Mouse (Mus musculus): Measurements from ENCODE around the gene Ckap2. TPM values are rescaled to one million over a fixed set of nuclear protein-coding genes. Genes with fewer than 3 reads are reported as not detected.
A peak's percentile ranks its signal among the peaks of the same experiment; 100 is the strongest.
"Not testable (repeated sequence)": the region's sequence is repeated elsewhere in the genome, so short reads cannot be mapped to it uniquely, and the experiment has no call there.

Ckap2 gene
- total RNA-seq, 1 experiment from 2014 or later, result 2.8 TPM

DNA sequence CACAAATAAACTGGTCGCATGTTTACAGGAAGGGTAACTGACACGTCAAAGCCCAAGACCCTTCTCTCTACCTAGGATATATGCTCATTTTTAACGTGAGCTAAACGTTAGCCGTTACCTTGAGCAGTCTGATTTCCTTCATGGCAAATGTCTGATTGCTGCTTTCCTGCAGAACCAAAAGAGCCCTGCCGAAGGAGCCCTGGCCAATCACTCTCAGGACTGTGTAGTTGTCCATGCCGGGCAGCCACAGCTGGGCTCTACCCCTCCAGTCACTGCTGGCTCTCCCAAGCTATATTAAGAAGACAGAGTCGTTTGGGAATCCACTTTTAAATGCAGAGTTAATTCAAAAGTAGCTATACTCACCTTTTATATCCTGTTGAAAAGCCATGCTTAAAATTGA lies 23.4 kb downstream of the Ckap2 start:
- no peak for ATAC-seq (replicated peaks; ENCODE audit: insufficient number of reproducible peaks, low FRiP score, low TSS enrichment, poor library complexity, severe bottlenecking)

GRCm38 (mm10) chr8:22150345-22150663 lies 35.3 kb downstream of the Ckap2 start:
- no peak for ATAC-seq (replicated peaks; ENCODE audit: insufficient number of reproducible peaks, low FRiP score, low TSS enrichment, poor library complexity, severe bottlenecking)

GRCm38 (mm10) chr8:22149643-22150344 lies 35.8 kb downstream of the Ckap2 start:
- no peak for ATAC-seq (replicated peaks; ENCODE audit: insufficient number of reproducible peaks, low FRiP score, low TSS enrichment, poor library complexity, severe bottlenecking)

GRCm38 (mm10) chr8:22148367-22148740 lies 37.3 kb downstream of the Ckap2 start:
- no peak for ATAC-seq (replicated peaks; ENCODE audit: insufficient number of reproducible peaks, low FRiP score, low TSS enrichment, poor library complexity, severe bottlenecking)

DNA sequence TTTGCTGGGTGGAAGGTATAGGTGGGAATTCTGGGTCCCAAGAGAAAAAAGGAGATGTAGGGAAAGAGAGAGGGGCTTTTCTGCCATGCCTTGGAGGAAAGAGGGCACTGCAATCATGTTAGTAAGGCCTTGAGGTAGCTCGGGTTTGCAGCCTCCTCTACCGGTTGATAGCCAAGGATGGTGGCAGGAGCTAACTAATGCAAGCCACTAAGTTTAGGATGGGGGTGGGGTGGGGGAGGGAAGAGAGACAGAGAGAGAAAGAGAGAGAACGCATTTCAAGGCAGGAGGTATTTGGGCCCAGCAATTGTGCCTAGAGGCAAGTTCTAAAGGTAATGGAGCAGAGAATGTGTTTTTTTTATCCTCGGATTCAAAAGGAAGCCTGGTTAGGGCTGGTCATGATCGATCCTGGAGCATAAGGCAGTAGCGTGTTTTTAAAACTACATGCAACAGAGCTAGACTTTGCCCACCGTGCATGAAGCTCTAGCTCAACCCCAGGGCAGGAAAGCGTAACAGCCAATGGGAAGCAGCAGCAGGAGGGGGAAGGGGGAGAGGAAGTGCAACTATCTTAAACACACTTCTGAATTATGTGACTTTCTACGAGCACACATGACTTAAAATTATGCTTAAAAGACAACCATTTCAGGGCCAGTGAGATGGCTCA lies 37.8 kb downstream of the Ckap2 start:
- ATAC-seq (replicated peaks; ENCODE audit: insufficient number of reproducible peaks, low FRiP score, low TSS enrichment, poor library complexity, severe bottlenecking), result no peak

DNA sequence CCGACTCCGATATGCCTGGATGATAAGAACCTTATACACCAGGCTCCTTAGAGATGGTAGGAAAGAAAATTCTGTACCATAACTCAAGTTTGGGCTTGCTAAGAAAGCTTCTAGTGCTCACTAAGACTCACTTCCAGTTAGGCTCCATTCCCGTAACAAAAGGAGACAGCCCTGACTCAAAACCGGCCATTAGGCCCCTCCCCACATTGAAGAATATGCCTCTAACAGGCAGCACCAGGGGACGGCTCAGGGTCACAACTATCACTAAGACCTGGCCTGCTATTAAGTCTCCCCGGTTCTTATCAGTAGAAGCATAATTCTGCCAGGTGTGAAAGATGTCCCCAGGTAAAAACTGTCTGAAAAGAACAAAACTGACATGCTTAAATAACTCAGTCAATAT lies 39.8 kb downstream of the Ckap2 start:
- no peak for ATAC-seq (replicated peaks; ENCODE audit: insufficient number of reproducible peaks, low FRiP score, low TSS enrichment, poor library complexity, severe bottlenecking)

- ATAC-seq (replicated peaks; ENCODE audit: insufficient number of reproducible peaks, low FRiP score, low TSS enrichment, poor library complexity, severe bottlenecking), result no peak
Measured at GRCm38 (mm10) chr8:22143764-22144491, 41.7 kb downstream of the Ckap2 start.

DNA sequence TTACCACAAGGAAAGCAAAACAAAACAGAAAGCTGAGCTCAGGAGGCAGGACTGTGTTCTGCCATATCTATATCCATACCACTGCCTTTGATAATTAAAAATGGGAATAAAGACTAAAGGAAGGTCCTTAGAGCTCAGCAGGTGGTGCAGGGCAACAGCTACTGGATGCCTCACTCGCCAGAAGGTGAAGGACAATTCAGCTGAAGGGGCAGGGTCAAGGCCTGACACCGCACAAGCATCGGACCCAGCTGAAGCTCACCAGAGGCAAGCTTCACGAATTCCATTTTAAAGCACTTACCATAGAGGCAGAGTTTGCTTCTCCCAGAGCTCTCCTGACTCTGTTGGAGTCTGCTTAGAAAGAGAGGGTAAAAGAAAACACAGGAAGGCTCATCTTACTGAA lies 43.0 kb downstream of the Ckap2 start:
- no peak for ATAC-seq (replicated peaks; ENCODE audit: insufficient number of reproducible peaks, low FRiP score, low TSS enrichment, poor library complexity, severe bottlenecking)

GRCm38 (mm10) chr8:22141836-22142385 lies 43.7 kb downstream of the Ckap2 start:
- no peak for ATAC-seq (replicated peaks; ENCODE audit: insufficient number of reproducible peaks, low FRiP score, low TSS enrichment, poor library complexity, severe bottlenecking)

GRCm38 (mm10) chr8:22136462-22136861 lies 49.2 kb downstream of the Ckap2 start:
- not testable (repeated sequence) for ATAC-seq (replicated peaks; ENCODE audit: insufficient number of reproducible peaks, low FRiP score, low TSS enrichment, poor library complexity, severe bottlenecking)

GRCm38 (mm10) chr8:22134750-22135135 lies 50.9 kb downstream of the Ckap2 start:
- no peak for ATAC-seq (replicated peaks; ENCODE audit: insufficient number of reproducible peaks, low FRiP score, low TSS enrichment, poor library complexity, severe bottlenecking)

DNA sequence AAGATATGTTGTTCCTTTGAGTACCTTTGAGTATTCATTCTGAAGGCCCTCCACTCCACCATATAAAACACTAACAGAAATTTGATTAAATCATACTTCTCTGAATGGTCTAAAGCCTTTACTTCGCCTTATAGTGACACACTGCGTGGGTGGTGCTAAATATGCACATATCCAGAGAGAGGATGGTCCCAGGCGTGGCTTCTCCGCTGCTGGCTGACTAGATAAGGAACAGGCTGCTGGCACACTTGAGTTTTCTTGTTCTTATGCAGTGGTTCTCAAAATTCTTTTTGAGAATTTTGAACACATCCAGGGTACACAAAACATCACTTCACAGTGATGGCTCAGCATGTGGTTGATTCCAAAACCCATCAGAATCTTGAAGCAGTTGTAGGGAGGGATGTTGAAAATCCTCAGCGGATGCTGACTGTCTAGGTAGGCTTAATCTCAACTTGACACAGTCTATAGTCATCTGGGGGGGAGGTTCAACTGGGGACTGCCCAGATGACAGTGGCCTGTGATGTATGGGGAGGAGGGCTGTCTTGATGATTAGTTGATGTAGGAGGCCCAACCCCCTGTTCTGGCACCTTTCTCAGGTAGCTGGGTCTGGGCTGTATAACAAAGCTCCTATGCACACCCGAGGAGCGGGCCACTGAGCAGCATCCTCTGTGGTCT lies 51.4 kb downstream of the Ckap2 start:
- ATAC-seq (replicated peaks; ENCODE audit: insufficient number of reproducible peaks, low FRiP score, low TSS enrichment, poor library complexity, severe bottlenecking), result no peak

GRCm38 (mm10) chr8:22132062-22132461 lies 53.6 kb downstream of the Ckap2 start:
- ATAC-seq (replicated peaks; ENCODE audit: insufficient number of reproducible peaks, low FRiP score, low TSS enrichment, poor library complexity, severe bottlenecking), result no peak

DNA sequence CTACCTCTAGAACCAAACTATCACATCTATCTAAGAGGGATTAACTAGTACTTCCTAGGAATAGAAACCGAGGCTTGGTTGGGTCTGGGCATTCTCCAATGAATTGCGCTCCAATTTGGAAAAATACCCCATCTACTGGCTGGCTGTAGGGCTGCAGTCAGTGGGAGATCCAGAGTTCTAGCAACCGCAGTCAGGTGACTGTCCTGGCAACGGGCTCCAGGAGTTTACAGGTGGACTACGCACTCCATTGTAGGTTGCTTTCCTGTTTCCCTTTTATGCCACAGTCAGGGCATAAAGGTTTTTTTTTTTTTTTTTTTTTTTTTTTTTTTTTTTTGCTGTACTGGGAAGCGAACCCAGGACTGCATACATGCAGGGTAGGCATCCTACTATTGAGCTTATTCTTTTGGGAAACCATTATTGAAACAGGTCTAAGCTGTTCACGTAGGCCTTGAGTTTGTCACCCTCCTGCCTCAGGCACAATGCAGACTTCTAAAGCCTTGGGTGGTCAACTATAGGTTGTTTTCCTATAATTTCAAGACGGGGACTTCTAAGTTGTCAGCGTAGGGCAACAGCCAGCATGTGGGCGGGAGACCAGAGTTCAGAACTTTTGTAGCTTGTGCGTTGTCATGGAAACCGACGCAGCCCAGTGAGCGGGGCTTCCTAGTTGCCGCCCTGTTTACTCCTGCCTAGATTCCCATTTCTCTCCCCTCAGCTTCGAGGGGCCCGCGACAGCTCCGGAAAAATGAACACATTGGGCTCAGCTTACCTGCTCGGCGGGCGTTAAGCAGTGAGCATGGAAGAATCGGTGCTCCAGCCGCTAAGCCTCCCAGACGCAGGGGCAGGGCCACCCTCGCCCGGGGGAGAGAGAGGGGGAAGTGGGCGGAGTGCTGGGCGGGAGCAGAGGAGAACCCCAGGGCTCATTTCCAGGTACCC lies 61.1 kb downstream of the Ckap2 start, which contains the start of gene Nek5:
TSS of gene Nek5 (minus strand) at position 834 of the 933 bp plus-strand sequence.
- ATAC-seq (replicated peaks; ENCODE audit: insufficient number of reproducible peaks, low FRiP score, low TSS enrichment, poor library complexity, severe bottlenecking), result 0 out of 2 replicates have a peak, but pooled peaks have one; percentile 17

Data from monocyte, adult 5-6 weeks (primary cell).